Mouse (Mus musculus): ENCODE measurements around the gene 4930505A04Rik. TPM values are rescaled to one million over a fixed set of nuclear protein-coding genes. Genes with fewer than 3 reads are reported as not detected.
A peak's percentile ranks its signal among the peaks of the same experiment; 100 is the strongest.

4930505A04Rik gene
- polyA plus RNA-seq (2015; fragmentation: Nextera tagmentation; extraction: Ambion mirVana), result not detected in 2 replicates

- peak within 1 kb of the TSS; percentile 78 for H3K4me2 ChIP-seq (ENCODE audit: low read depth, low read length)
- peak within 1 kb of the TSS; percentile 57 for H3K4me3 ChIP-seq (ENCODE audit: low read length)
- H3K27me3 ChIP-seq (replicated peaks; ENCODE audit: control insufficient read depth, insufficient read depth, low read length), result no peaks in the 10 kb centered on the region
- H3K4me1 ChIP-seq (ENCODE audit: control insufficient read depth, insufficient read depth, low read length), result peaks cover 14% of the 10 kb centered on the region
- 5% methylated on average over 17 of the region's 17 CpGs for WGBS
- no peaks in the 10 kb centered on the region for H3K36me3 ChIP-seq (ENCODE audit: control insufficient read depth, insufficient read depth, low read length)
- no peaks in the 10 kb centered on the region for H3K9me3 ChIP-seq (ENCODE audit: control insufficient read depth, low read length)
- peak; percentile 98 for ATAC-seq
- peak within 1 kb of the TSS; percentile 71 for H3K9ac ChIP-seq (ENCODE audit: low read depth, low read length)
- peak within 1 kb of the TSS; percentile 65 for H3K27ac ChIP-seq (ENCODE audit: low read length)
Measured at GRCm38 (mm10) chr11:30471751-30472593, at the start of gene 4930505A04Rik. TSS of gene 4930505A04Rik (minus strand) at chr11:30471827.

- Histone ChIP-seq H3K4me1 (ENCODE audit: control insufficient read depth, insufficient read depth, low read length) (no peaks in the 10 kb centered on the region), H3K27me3 (replicated peaks; ENCODE audit: control insufficient read depth, insufficient read depth, low read length) (no peaks in the 10 kb centered on the region), H3K9me3 (ENCODE audit: control insufficient read depth, low read length) (no peaks in the 10 kb centered on the region), H3K36me3 (ENCODE audit: control insufficient read depth, insufficient read depth, low read length) (no peaks in the 10 kb centered on the region), H3K4me3 (ENCODE audit: low read length) (no peak overlapping the region), H3K9ac (ENCODE audit: low read depth, low read length) (no peak overlapping the region), H3K27ac (ENCODE audit: low read length) (no peak overlapping the region), H3K4me2 (ENCODE audit: low read depth, low read length) (no peak overlapping the region)
- no peak for ATAC-seq
- 78% methylated on average over 2 of the region's 2 CpGs for WGBS
Measured at GRCm38 (mm10) chr11:30517133-30517532, 45.5 kb upstream of the 4930505A04Rik start.

GRCm38 (mm10) chr11:30508178-30508577 lies 36.6 kb upstream of the 4930505A04Rik start:
- no peaks in the 10 kb centered on the region for H3K9me3 ChIP-seq (ENCODE audit: control insufficient read depth, low read length)
- no peaks in the 10 kb centered on the region for H3K27me3 ChIP-seq (replicated peaks; ENCODE audit: control insufficient read depth, insufficient read depth, low read length)
- ATAC-seq, result no peak
- no peak overlapping the region for H3K9ac ChIP-seq (ENCODE audit: low read depth, low read length)
- H3K36me3 ChIP-seq (ENCODE audit: control insufficient read depth, insufficient read depth, low read length), result no peaks in the 10 kb centered on the region
- no peaks in the 10 kb centered on the region for H3K4me1 ChIP-seq (ENCODE audit: control insufficient read depth, insufficient read depth, low read length)
- 89% methylated on average over 4 of the region's 4 CpGs for WGBS
- H3K4me3 ChIP-seq (ENCODE audit: low read length), result no peak overlapping the region
- H3K27ac ChIP-seq (ENCODE audit: low read length), result no peak overlapping the region
- H3K4me2 ChIP-seq (ENCODE audit: low read depth, low read length), result no peak overlapping the region

GRCm38 (mm10) chr11:30498738-30499355 lies 27.2 kb upstream of the 4930505A04Rik start:
- WGBS, result 63% methylated on average over 3 of the region's 3 CpGs
- H3K4me1 ChIP-seq (ENCODE audit: control insufficient read depth, insufficient read depth, low read length), result no peaks in the 10 kb centered on the region
- no peak for ATAC-seq
- no peak overlapping the region for H3K4me3 ChIP-seq (ENCODE audit: low read length)
- H3K9me3 ChIP-seq (ENCODE audit: control insufficient read depth, low read length), result no peaks in the 10 kb centered on the region; the same call in 1 of the 2 replicates
- H3K9ac ChIP-seq (ENCODE audit: low read depth, low read length), result no peak overlapping the region
- no peaks in the 10 kb centered on the region for H3K36me3 ChIP-seq (ENCODE audit: control insufficient read depth, insufficient read depth, low read length)
- H3K27me3 ChIP-seq (replicated peaks; ENCODE audit: control insufficient read depth, insufficient read depth, low read length), result no peaks in the 10 kb centered on the region
- no peak overlapping the region for H3K27ac ChIP-seq (ENCODE audit: low read length)
- H3K4me2 ChIP-seq (ENCODE audit: low read depth, low read length), result no peak overlapping the region

DNA sequence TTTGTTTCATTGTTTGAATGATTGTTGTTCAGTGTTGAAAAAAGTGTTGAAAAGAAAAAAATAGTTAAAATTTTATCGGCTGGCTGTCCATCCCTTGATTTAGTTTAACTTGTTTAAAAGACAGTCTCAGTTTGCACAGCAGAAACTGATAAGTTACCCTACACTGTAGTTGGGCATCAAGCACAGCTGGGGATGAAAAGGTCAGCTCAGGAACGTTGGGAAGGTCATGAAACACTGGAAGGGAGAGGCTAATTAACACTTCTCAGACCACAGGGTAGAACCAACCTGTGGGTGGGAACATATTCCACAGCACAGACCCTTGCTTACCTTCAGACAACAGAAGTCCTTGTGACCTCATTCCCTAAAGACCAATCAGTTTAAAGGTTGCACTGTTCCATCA lies 25.5 kb upstream of the 4930505A04Rik start:
- H3K4me3 ChIP-seq (ENCODE audit: low read length), result no peak overlapping the region
- ATAC-seq, result no peak
- no peaks in the 10 kb centered on the region for H3K36me3 ChIP-seq (ENCODE audit: control insufficient read depth, insufficient read depth, low read length)
- no peaks in the 10 kb centered on the region for H3K4me1 ChIP-seq (ENCODE audit: control insufficient read depth, insufficient read depth, low read length)
- no peaks in the 10 kb centered on the region for H3K27me3 ChIP-seq (replicated peaks; ENCODE audit: control insufficient read depth, insufficient read depth, low read length)
- H3K9ac ChIP-seq (ENCODE audit: low read depth, low read length), result no peak overlapping the region
- H3K27ac ChIP-seq (ENCODE audit: low read length), result no peak overlapping the region
- WGBS, result 63% methylated on average over 2 of the region's 2 CpGs
- no peak overlapping the region for H3K4me2 ChIP-seq (ENCODE audit: low read depth, low read length)
- H3K9me3 ChIP-seq (ENCODE audit: control insufficient read depth, low read length), result no peaks in the 10 kb centered on the region; the same call in 1 of the 2 replicates

GRCm38 (mm10) chr11:30491515-30492260 lies 20.1 kb upstream of the 4930505A04Rik start:
- Histone ChIP-seq H3K4me2 (ENCODE audit: low read depth, low read length) (no peak overlapping the region), H3K27ac (ENCODE audit: low read length) (no peak overlapping the region), H3K4me3 (ENCODE audit: low read length) (no peak overlapping the region), H3K9ac (ENCODE audit: low read depth, low read length) (no peak overlapping the region), H3K27me3 (replicated peaks; ENCODE audit: control insufficient read depth, insufficient read depth, low read length) (no peaks in the 10 kb centered on the region), H3K9me3 (ENCODE audit: control insufficient read depth, low read length) (no peaks in the 10 kb centered on the region), H3K36me3 (ENCODE audit: control insufficient read depth, insufficient read depth, low read length) (no peaks in the 10 kb centered on the region), H3K4me1 (ENCODE audit: control insufficient read depth, insufficient read depth, low read length) (no peaks in the 10 kb centered on the region)
- no peak for ATAC-seq

GRCm38 (mm10) chr11:30488183-30488582 lies 16.6 kb upstream of the 4930505A04Rik start:
- no peak for ATAC-seq
- H3K9ac ChIP-seq (ENCODE audit: low read depth, low read length), result no peak overlapping the region
- H3K27ac ChIP-seq (ENCODE audit: low read length), result no peak overlapping the region
- H3K4me1 ChIP-seq (ENCODE audit: control insufficient read depth, insufficient read depth, low read length), result no peaks in the 10 kb centered on the region
- no peak overlapping the region for H3K4me2 ChIP-seq (ENCODE audit: low read depth, low read length)
- no peaks in the 10 kb centered on the region for H3K9me3 ChIP-seq (ENCODE audit: control insufficient read depth, low read length)
- no peaks in the 10 kb centered on the region for H3K36me3 ChIP-seq (ENCODE audit: control insufficient read depth, insufficient read depth, low read length)
- H3K27me3 ChIP-seq (replicated peaks; ENCODE audit: control insufficient read depth, insufficient read depth, low read length), result no peaks in the 10 kb centered on the region
- H3K4me3 ChIP-seq (ENCODE audit: low read length), result no peak overlapping the region
- WGBS, result 71% methylated on average over 10 of the region's 10 CpGs

- no peak for ATAC-seq
- Histone ChIP-seq H3K27me3 (replicated peaks; ENCODE audit: control insufficient read depth, insufficient read depth, low read length) (no peaks in the 10 kb centered on the region), H3K36me3 (ENCODE audit: control insufficient read depth, insufficient read depth, low read length) (no peaks in the 10 kb centered on the region), H3K4me1 (ENCODE audit: control insufficient read depth, insufficient read depth, low read length) (no peaks in the 10 kb centered on the region), H3K9ac (ENCODE audit: low read depth, low read length) (no peak overlapping the region), H3K4me2 (ENCODE audit: low read depth, low read length) (no peak overlapping the region), H3K27ac (ENCODE audit: low read length) (no peak overlapping the region), H3K9me3 (ENCODE audit: control insufficient read depth, low read length) (no peaks in the 10 kb centered on the region), H3K4me3 (ENCODE audit: low read length) (no peak overlapping the region)
- WGBS, result 68% methylated on average over 4 of the region's 4 CpGs
Measured at GRCm38 (mm10) chr11:30483286-30483685, 11.7 kb upstream of the 4930505A04Rik start.

- H3K4me3 ChIP-seq (ENCODE audit: low read length), result peak overlapping the region; percentile 57
- H3K4me1 ChIP-seq (ENCODE audit: control insufficient read depth, insufficient read depth, low read length), result peaks cover 14% of the 10 kb centered on the region
- 54% methylated on average over 8 of the region's 8 CpGs for whole genome bisulfite sequencing
- no peaks in the 10 kb centered on the region for H3K36me3 ChIP-seq (ENCODE audit: control insufficient read depth, insufficient read depth, low read length)
- H3K27ac ChIP-seq (ENCODE audit: low read length), result no peak overlapping the region
- H3K27me3 ChIP-seq (replicated peaks; ENCODE audit: control insufficient read depth, insufficient read depth, low read length), result no peaks in the 10 kb centered on the region
- H3K9ac ChIP-seq (ENCODE audit: low read depth, low read length), result peak overlapping the region; percentile 71; the same call in 1 of the 2 replicates
- ATAC-seq, result peak; percentile 26
- peak overlapping the region; percentile 78 for H3K4me2 ChIP-seq (ENCODE audit: low read depth, low read length)
- H3K9me3 ChIP-seq (ENCODE audit: control insufficient read depth, low read length), result no peaks in the 10 kb centered on the region
Measured at GRCm38 (mm10) chr11:30471187-30471586, 440 bp downstream of the 4930505A04Rik start.
